Mouse (Mus musculus) heart, postnatal 14 days (tissue): Measurements from ENCODE around the gene Sidt2. TPM values are rescaled to one million over a fixed set of nuclear protein-coding genes. Genes with fewer than 3 reads are reported as not detected.

Experiments
- DNase-seq, 2 experiments: peaks; one replicate each; pipeline ENCODE4 v3.0.0; 2021 to 2022
- intact Hi-C: fragments of 180-260 bp; cut with DNase I; formaldehyde crosslinking; loops from one replicate; pipeline ENCODE4 v1.15.1; 2025
- total RNA-seq, 2 experiments: library from RNA; stranded (reverse); gene quantifications; 2 replicates each; pipeline ENCODE4 v1.2.3; 2021

Gene Sidt2
- total RNA-seq, 2 experiments from 2014 or later, result 71.9 to 80.7 TPM

- no peak for DNase-seq
- intact Hi-C loops, result loop anchor here (5.0 kb wide), 1 partner anchor 41 kb away; no protein-coding TSS in a partner anchor
These were observed 2.2 kb downstream of the Sidt2 start for GRCm38 (mm10) chr9:45952890-45953289.

GRCm38 (mm10) chr9:45952057-45952456 is 3.0 kb downstream of the Sidt2 start:
- intact Hi-C loops, result loop anchor here (5.0 kb wide), 1 partner anchor 40 kb away; no protein-coding TSS in a partner anchor
- DNase-seq, result no peak

GRCm38 (mm10) chr9:45946872-45947183 is 8.2 kb downstream of the Sidt2 start:
- intact Hi-C loops, result no loop called here

GRCm38 (mm10) chr9:45946182-45946871 is 8.7 kb downstream of the Sidt2 start:
- DNase-seq, result no peak
- intact Hi-C loops, result no loop called here

More at GRCm38 (mm10) chr9:45946872-45947183, 8.2 kb downstream of the Sidt2 start:
- no peak for DNase-seq

GRCm38 (mm10) chr9:45945721-45946120 is 9.3 kb downstream of the Sidt2 start:
- intact Hi-C loops, result no loop called here
- no peak for DNase-seq

- DNase-seq, result no peak
- intact Hi-C loops, result no loop called here
These were observed 10.3 kb downstream of the Sidt2 start for GRCm38 (mm10) chr9:45944506-45945400.

- no peak for DNase-seq
- intact Hi-C loops, result no loop called here
These were observed 11.2 kb downstream of the Sidt2 start for GRCm38 (mm10) chr9:45943628-45944505.

GRCm38 (mm10) chr9:45942916-45943315 is 12.1 kb downstream of the Sidt2 start:
- DNase-seq, result no peak
- intact Hi-C loops, result no loop called here

GRCm38 (mm10) chr9:45942464-45942863 is 12.6 kb downstream of the Sidt2 start:
- DNase-seq, result no peak
- intact Hi-C loops, result no loop called here

GRCm38 (mm10) chr9:45941329-45941888 is 13.6 kb downstream of the Sidt2 start:
- DNase-seq, result no peak
- intact Hi-C loops, result no loop called here

- intact Hi-C loops, result no loop called here
- DNase-seq, result no peak
These were observed 15.3 kb downstream of the Sidt2 start for GRCm38 (mm10) chr9:45939794-45940193.

- intact Hi-C loops, result no loop called here
- DNase-seq, result no peak
These were observed 16.0 kb downstream of the Sidt2 start for GRCm38 (mm10) chr9:45938952-45939637.

- DNase-seq, result peak; percentile 40 to 49
- intact Hi-C loops, result no loop called here
These were observed 17.0 kb downstream of the Sidt2 start for GRCm38 (mm10) chr9:45938088-45938487.

- DNase-seq, result peak; percentile 68 to 80
- intact Hi-C loops, result loop anchor here (1.0 kb wide), 1 partner anchor 26 kb away; no protein-coding TSS in a partner anchor
These were observed 18.2 kb downstream of the Sidt2 start for GRCm38 (mm10) chr9:45936883-45937282.

- intact Hi-C loops, result no loop called here
These were observed 19.3 kb downstream of the Sidt2 start, which contains the start of gene Tagln for GRCm38 (mm10) chr9:45935628-45936210. Gene Tagln (minus strand): TSS chr9:45936058.

GRCm38 (mm10) chr9:45932571-45933415 is 22.3 kb downstream of the Sidt2 start:
- no peak for DNase-seq
- intact Hi-C loops, result no loop called here

More at GRCm38 (mm10) chr9:45935628-45936210, 19.3 kb downstream of the Sidt2 start, which contains the start of gene Tagln:
- peak; percentile 43 to 44 for DNase-seq

- DNase-seq, result no peak
- intact Hi-C loops, result no loop called here
These were observed 23.1 kb downstream of the Sidt2 start for GRCm38 (mm10) chr9:45931958-45932357.

GRCm38 (mm10) chr9:45929285-45929684 is 25.8 kb downstream of the Sidt2 start:
- intact Hi-C loops, result no loop called here
- no peak for DNase-seq
